Mouse (Mus musculus) neutrophil, adult 65 days (primary cell): ENCODE results near the gene Zfp971. TPM values are rescaled to one million over a fixed set of nuclear protein-coding genes. Genes with fewer than 3 reads are reported as not detected.

Experiments used
- total RNA-seq: library from RNA; stranded (reverse); gene quantifications from 2 replicates; pipeline ENCODE4 v1.2.4, GENCODE M21; 2023

The Zfp971 gene
- total RNA-seq = 19.8 and 21.2 TPM in 2 replicates

DNA sequence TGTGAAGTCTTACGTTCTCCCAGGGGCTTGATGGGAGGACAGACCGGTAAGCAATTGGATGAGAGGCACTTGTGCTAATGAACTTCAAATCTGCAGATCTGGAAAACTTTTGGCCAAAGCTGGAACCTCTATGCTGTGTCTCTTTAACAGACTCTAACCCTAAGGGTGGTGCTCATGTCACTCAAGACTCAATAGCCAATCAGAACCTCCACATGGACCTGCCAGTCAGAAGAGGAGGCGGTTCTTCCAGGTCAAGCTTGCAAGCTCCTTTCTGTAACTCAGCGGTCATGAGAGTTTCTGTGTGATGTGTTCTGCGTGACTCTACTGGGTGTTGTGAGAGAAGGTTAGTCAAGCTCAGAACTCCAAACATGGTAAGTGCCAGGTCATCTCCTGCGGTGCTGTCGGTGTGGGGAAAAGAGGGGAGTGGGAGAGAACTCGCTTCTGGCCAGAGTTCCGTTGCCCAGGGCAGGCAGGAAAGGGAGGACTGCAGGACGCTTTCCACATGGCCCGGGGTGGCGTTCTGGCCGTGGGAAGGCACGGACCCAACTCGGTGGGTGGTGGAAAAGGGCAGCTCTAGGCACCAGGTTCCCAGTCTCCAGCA lies at the start of gene Zfp971:
Gene Zfp971, plus strand, starts transcription at position 274 of the 601 bp plus-strand sequence.

DNA sequence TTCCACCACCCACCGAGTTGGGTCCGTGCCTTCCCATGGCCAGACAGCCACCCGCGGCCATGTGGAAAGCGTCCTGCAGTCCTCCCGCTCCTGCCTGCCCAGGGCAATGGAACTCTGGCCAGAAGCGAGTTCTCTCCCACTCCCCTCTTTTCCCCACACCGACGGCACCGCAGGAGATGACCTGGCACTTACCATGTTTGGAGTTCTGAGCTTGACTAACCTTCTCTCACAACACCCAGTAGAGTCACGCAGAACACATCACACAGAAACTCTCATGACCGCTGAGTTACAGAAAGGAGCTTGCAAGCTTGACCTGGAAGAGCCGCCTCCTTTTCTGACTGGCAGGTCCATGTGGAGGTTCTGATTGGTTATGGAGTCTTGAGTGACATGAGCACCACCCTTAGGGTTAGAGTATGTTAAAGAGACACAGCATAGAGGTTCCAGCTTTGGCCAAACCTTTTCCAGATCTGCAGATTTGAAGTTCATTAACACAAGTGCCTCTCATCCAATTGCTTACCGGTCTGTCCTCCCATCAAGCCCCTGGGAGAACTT lies 55.2 kb downstream of the Zfp971 start, which contains the start of gene Zfp931:
Gene Zfp931, minus strand, starts transcription at position 311 of the 552 bp plus-strand sequence.

Other genes with a start within 250 kb of the Zfp971 start
- 2.2 and 3.4 TPM in 2 replicates for gene Gm14325, start 182.9 kb upstream of the Zfp971 start, total RNA-seq
- 0.57 and 0.66 TPM in 2 replicates for gene Gm14327, start 126.2 kb upstream of the Zfp971 start, total RNA-seq
- gene Zfp972, start 97.7 kb upstream of the Zfp971 start, total RNA-seq = not detected in 2 replicates
- gene Gm14326, start 66.0 kb upstream of the Zfp971 start, total RNA-seq = 5.2 and 5.3 TPM in 2 replicates
- 1.4 and 2.1 TPM in 2 replicates for gene Zfp931, start 55.2 kb downstream of the Zfp971 start, total RNA-seq
- gene Phactr3, start 95.7 kb downstream of the Zfp971 start, total RNA-seq = not detected in 2 replicates